Mouse (Mus musculus): ENCODE measurements around the gene Dis3l2. TPM values are rescaled to one million over a fixed set of nuclear protein-coding genes. Genes with fewer than 3 reads are reported as not detected.

The Dis3l2 gene
- total and polyA plus RNA-seq, 2 experiments from 2014 or later, result 11.2 to 12.1 TPM

DNA sequence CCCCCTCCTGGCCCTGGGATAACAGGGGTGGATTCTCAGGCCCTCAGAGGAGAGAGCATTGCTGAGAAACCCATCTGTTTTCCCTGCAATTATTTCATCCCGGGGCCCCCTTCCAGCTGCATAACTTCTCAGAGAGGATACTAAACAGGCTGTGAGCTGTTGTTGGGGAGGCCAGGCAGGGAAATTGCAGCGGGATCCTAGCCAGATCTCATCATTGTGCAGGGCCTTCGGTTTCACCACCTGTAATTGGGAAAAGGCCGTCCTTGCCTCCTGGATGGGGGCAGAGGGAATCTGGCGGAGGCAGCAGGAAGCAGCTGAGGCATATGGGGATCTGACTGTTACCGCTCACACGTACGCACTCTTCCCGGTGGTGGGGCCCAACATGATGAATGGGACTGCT lies 29.2 kb upstream of the Dis3l2 start:
- Histone ChIP-seq H3K9me3 (replicated peaks; ENCODE audit: control insufficient read depth, low read length) (no peaks in the 10 kb centered on the region), H3K36me3 (replicated peaks; ENCODE audit: control insufficient read depth, insufficient read depth, low read length) (no peaks in the 10 kb centered on the region), H3K4me2 (ENCODE audit: low read depth, low read length) (no peak overlapping the region), H3K4me3 (ENCODE audit: low read depth, low read length) (no peak overlapping the region), H3K4me1 (ENCODE audit: control insufficient read depth, insufficient read depth) (peaks cover 6% of the 10 kb centered on the region), H3K9ac (replicated peaks; ENCODE audit: low read depth, low read length) (no peak overlapping the region), H3K27ac (ENCODE audit: low read depth) (no peak overlapping the region), H3K27me3 (ENCODE audit: control insufficient read depth, insufficient read depth, low read length) (peaks cover 33% of the 10 kb centered on the region)
- ATAC-seq (ENCODE audit: insufficient read depth, low read depth), result no peak
- 54% methylated on average over 9 of the region's 9 CpGs for WGBS
- DNase-seq (ENCODE audit: low spot score), result no peak
- TF ChIP-seq EP300 (IDR thresholded peaks at IDR 0.05; ENCODE audit: low read depth) (no peak), CTCF (IDR thresholded peaks at IDR 0.05; ENCODE audit: low read depth) (no peak)

DNA sequence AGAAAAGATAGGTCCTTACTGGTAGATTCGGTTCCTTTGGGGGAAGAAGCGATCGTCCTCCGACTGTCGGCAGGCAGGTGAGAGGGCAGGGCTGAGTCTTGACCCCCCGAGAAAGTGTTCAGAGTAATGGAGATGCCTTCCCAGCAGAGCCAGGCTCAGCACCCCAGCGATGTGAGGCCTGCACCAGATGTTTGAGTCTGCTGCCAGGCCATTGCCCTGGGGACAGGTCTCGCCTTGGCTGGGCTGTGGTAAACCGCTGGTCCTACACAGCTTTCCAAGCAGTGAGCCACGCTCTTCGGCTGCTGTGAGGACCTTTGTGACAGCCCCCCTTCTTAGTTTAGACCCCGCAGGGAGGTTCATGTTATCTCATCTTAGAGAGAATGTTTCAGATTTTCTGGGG lies 28.5 kb upstream of the Dis3l2 start:
- Histone ChIP-seq H3K9me3 (replicated peaks; ENCODE audit: control insufficient read depth, low read length) (no peaks in the 10 kb centered on the region), H3K4me2 (ENCODE audit: low read depth, low read length) (no peak overlapping the region), H3K27me3 (ENCODE audit: control insufficient read depth, insufficient read depth, low read length) (peaks cover 28% of the 10 kb centered on the region), H3K9ac (replicated peaks; ENCODE audit: low read depth, low read length) (no peak overlapping the region), H3K27ac (ENCODE audit: low read depth) (no peak overlapping the region), H3K36me3 (replicated peaks; ENCODE audit: control insufficient read depth, insufficient read depth, low read length) (no peaks in the 10 kb centered on the region), H3K4me3 (ENCODE audit: low read depth, low read length) (no peak overlapping the region), H3K4me1 (ENCODE audit: control insufficient read depth, insufficient read depth) (peaks cover under 1% of the 10 kb centered on the region)
- no peak for ATAC-seq (ENCODE audit: insufficient read depth, low read depth)
- DNase-seq (ENCODE audit: low spot score), result no peak
- WGBS, result 79% methylated on average over 12 of the region's 12 CpGs
- TF ChIP-seq CTCF (IDR thresholded peaks at IDR 0.05; ENCODE audit: low read depth) (no peak), EP300 (IDR thresholded peaks at IDR 0.05; ENCODE audit: low read depth) (no peak)

DNA sequence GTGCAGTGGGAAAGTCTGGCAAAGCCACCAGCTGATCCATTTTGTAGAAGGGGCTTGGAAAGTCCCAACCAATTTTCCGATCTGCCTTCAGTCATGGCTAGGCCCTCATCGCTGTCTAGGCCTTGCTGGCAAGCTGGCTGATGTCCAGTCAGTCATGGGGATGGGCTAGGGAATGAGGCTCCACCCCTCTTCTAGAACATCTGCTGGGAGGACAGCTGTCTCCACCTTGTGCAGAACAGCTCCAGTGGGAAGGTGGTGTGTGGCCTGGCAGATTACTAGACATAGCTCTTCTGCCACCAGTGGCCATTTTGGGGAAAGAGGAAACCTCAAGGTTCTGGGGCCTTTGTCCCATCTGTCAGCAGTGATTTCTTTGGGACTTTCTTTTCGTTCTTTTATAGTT lies 26.0 kb upstream of the Dis3l2 start:
- Histone ChIP-seq H3K4me3 (ENCODE audit: low read depth, low read length) (no peak overlapping the region), H3K27me3 (ENCODE audit: control insufficient read depth, insufficient read depth, low read length) (peaks cover 8% of the 10 kb centered on the region; the same call in 1 of the 2 replicates), H3K36me3 (replicated peaks; ENCODE audit: control insufficient read depth, insufficient read depth, low read length) (no peaks in the 10 kb centered on the region), H3K27ac (ENCODE audit: low read depth) (no peak overlapping the region), H3K9ac (replicated peaks; ENCODE audit: low read depth, low read length) (no peak overlapping the region), H3K4me2 (ENCODE audit: low read depth, low read length) (no peak overlapping the region), H3K9me3 (replicated peaks; ENCODE audit: control insufficient read depth, low read length) (no peaks in the 10 kb centered on the region), H3K4me1 (ENCODE audit: control insufficient read depth, insufficient read depth) (no peaks in the 10 kb centered on the region)
- ATAC-seq (ENCODE audit: insufficient read depth, low read depth) (no peak), DNase-seq (ENCODE audit: low spot score) (no peak)
- 66% methylated on average over 3 of the region's 3 CpGs for WGBS
- TF ChIP-seq EP300 (IDR thresholded peaks at IDR 0.05; ENCODE audit: low read depth) (no peak), CTCF (IDR thresholded peaks at IDR 0.05; ENCODE audit: low read depth) (no peak)

DNA sequence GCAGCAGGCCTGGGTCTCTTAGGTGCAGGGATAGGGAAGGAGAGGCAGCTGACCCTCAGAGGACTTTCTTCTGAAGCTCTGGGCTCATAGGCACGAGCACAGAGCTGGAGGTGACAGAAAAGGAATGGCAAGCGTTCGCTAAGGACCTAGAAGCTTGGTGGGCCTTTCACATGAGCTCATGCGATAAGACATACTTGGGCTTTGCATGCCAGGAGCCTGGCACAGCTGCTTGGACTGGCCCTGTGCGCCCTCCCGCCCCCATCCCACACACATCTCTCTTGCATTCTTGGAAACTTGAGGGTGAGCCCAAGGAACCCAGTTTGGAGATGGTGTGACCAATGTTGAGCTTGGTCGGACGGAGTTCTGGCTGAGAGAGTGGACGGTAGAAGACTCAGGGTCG lies 24.9 kb upstream of the Dis3l2 start:
- TF ChIP-seq CTCF (IDR thresholded peaks at IDR 0.05; ENCODE audit: low read depth) (no peak), EP300 (IDR thresholded peaks at IDR 0.05; ENCODE audit: low read depth) (no peak)
- ATAC-seq (ENCODE audit: insufficient read depth, low read depth), result no peak
- H3K27me3 ChIP-seq (ENCODE audit: control insufficient read depth, insufficient read depth, low read length), result 0 out of 2 replicates have a peak, but pooled peaks cover 5% of the 10 kb centered on the region
- no peak overlapping the region for H3K4me2 ChIP-seq (ENCODE audit: low read depth, low read length)
- H3K4me1 ChIP-seq (ENCODE audit: control insufficient read depth, insufficient read depth), result no peaks in the 10 kb centered on the region
- WGBS, result 73% methylated on average over 10 of the region's 10 CpGs
- H3K9ac ChIP-seq (replicated peaks; ENCODE audit: low read depth, low read length), result no peak overlapping the region
- no peak for DNase-seq (ENCODE audit: low spot score)
- no peaks in the 10 kb centered on the region for H3K9me3 ChIP-seq (replicated peaks; ENCODE audit: control insufficient read depth, low read length)
- no peak overlapping the region for H3K4me3 ChIP-seq (ENCODE audit: low read depth, low read length)
- no peak overlapping the region for H3K27ac ChIP-seq (ENCODE audit: low read depth)
- H3K36me3 ChIP-seq (replicated peaks; ENCODE audit: control insufficient read depth, insufficient read depth, low read length), result no peaks in the 10 kb centered on the region

DNA sequence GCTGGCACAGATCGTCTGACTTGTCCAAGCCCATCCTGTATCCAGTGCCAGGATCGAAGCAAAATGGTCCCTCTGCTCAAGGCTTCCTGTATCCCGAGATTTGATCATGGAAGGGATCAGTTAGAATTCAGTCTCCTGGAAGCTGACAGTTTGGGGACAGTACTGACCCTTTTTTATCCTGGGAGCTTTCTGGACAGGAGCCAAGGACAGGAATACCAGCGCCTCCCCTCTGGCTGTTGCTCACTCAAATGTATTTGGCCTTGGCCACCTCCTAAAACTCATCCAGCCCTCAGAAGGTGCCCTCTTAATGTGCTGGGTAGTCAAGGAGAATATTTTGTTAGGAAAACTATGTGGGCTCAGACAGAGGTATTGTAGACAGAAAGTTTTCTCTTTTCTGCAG lies 16.4 kb upstream of the Dis3l2 start:
- DNase-seq (ENCODE audit: low spot score), result no peak
- H3K9ac ChIP-seq (replicated peaks; ENCODE audit: low read depth, low read length), result no peak overlapping the region
- TF ChIP-seq CTCF (IDR thresholded peaks at IDR 0.05; ENCODE audit: low read depth), result no peak
- TF ChIP-seq EP300 (IDR thresholded peaks at IDR 0.05; ENCODE audit: low read depth), result no peak
- no peaks in the 10 kb centered on the region for H3K27me3 ChIP-seq (ENCODE audit: control insufficient read depth, insufficient read depth, low read length)
- no peaks in the 10 kb centered on the region for H3K36me3 ChIP-seq (replicated peaks; ENCODE audit: control insufficient read depth, insufficient read depth, low read length)
- H3K4me2 ChIP-seq (ENCODE audit: low read depth, low read length), result no peak overlapping the region
- 50% methylated on average over 4 of the region's 4 CpGs for WGBS
- no peak overlapping the region for H3K27ac ChIP-seq (ENCODE audit: low read depth)
- H3K9me3 ChIP-seq (replicated peaks; ENCODE audit: control insufficient read depth, low read length), result no peaks in the 10 kb centered on the region
- no peak for ATAC-seq (ENCODE audit: insufficient read depth, low read depth)
- no peak overlapping the region for H3K4me3 ChIP-seq (ENCODE audit: low read depth, low read length)
- H3K4me1 ChIP-seq (ENCODE audit: control insufficient read depth, insufficient read depth), result no peaks in the 10 kb centered on the region

DNA sequence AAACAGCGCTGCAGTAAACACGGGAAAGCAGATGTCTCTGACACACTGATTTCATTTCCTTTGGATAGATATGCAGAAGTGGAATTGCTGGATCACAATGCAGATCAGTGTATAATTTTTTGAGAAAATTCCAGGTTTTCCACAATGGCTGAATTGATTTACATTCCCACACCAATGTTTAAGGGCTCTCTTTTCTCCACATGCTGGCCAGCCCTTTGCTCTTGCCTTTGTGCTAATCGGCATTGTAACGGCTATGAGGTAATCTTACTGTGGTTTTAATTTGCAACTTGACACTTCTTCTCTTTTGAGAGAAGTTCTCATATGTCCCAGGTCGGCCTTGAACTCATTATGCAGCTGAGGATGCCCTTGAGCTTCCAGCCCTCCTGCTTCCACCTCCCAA lies 12.6 kb upstream of the Dis3l2 start:
- DNase-seq (ENCODE audit: low spot score), result no peak
- Histone ChIP-seq H3K4me1 (ENCODE audit: control insufficient read depth, insufficient read depth) (no peaks in the 10 kb centered on the region), H3K9ac (replicated peaks; ENCODE audit: low read depth, low read length) (no peak overlapping the region), H3K4me2 (ENCODE audit: low read depth, low read length) (no peak overlapping the region), H3K4me3 (ENCODE audit: low read depth, low read length) (no peak overlapping the region), H3K27me3 (ENCODE audit: control insufficient read depth, insufficient read depth, low read length) (no peaks in the 10 kb centered on the region), H3K36me3 (replicated peaks; ENCODE audit: control insufficient read depth, insufficient read depth, low read length) (no peaks in the 10 kb centered on the region), H3K9me3 (replicated peaks; ENCODE audit: control insufficient read depth, low read length) (no peaks in the 10 kb centered on the region), H3K27ac (ENCODE audit: low read depth) (no peak overlapping the region)
- no peak for ATAC-seq (ENCODE audit: insufficient read depth, low read depth)
- 75% methylated on average over 5 of the region's 5 CpGs for WGBS
- TF ChIP-seq EP300 (IDR thresholded peaks at IDR 0.05; ENCODE audit: low read depth), result no peak
- no peak for TF ChIP-seq CTCF (IDR thresholded peaks at IDR 0.05; ENCODE audit: low read depth)
